Mouse (Mus musculus): ENCODE results near the gene Smarce1.

DNA sequence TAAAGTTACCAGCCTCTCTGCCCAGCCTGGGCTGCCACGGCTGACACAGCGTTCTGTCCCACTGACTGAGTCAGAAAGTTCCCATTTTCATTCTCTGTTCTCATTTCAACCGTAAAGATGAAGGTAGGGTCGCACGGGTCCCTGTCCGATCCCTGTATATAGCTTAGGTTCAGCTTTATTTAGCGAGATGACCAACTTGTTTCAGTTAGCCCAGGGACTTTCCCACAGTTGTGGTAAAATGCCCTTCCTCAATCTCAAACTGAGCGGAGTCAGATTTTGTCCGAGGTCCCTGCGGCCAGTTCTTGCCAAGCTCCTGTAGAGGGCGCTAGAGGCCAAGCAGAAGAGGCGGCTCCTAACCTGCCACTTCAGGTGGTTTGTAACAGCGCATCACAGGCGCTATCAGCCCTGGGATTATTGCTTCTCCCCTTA lies 41.6 kb downstream of the Smarce1 start:
- TF ChIP-seq CTCF (IDR thresholded peaks at IDR 0.05; ENCODE audit: insufficient read depth, low read length), result peak; percentile 67
- TF ChIP-seq POLR2A (IDR thresholded peaks at IDR 0.05; ENCODE audit: borderline replicate concordance, extremely low read depth, low read depth, low read length), result no peak

Measured in lung, adult 2 months (tissue).